Mouse (Mus musculus): ENCODE measurements around the gene Sc5d. TPM values are rescaled to one million over a fixed set of nuclear protein-coding genes. Genes with fewer than 3 reads are reported as not detected.

Gene Sc5d
- 101 and 103 TPM in 2 replicates for polyA plus RNA-seq (2015; fragmentation: Nextera tagmentation; extraction: Ambion mirVana)

- peak within 1 kb of the TSS; percentile 74 for H3K4me3 ChIP-seq (ENCODE audit: low read depth, low read length)
- no peaks in the 10 kb centered on the region for H3K9me3 ChIP-seq (replicated peaks; ENCODE audit: control insufficient read depth, low read length)
- under 1% methylated on average over 41 of the region's 49 CpGs for WGBS (ENCODE audit: insufficient replicate concordance)
- peak within 1 kb of the TSS; percentile 84 for H3K4me2 ChIP-seq (ENCODE audit: low read depth, low read length)
- ATAC-seq (ENCODE audit: low read depth): peak; percentile 99
- no peaks in the 10 kb centered on the region for H3K36me3 ChIP-seq (ENCODE audit: control insufficient read depth, insufficient read depth)
- no peaks in the 10 kb centered on the region for H3K27me3 ChIP-seq (ENCODE audit: control insufficient read depth, insufficient read depth, low read depth, low read length)
- H3K27ac ChIP-seq (ENCODE audit: low read length): peak within 1 kb of the TSS; percentile 49; the same call in 1 of the 2 replicates
- H3K9ac ChIP-seq (ENCODE audit: low read depth, low read length): peak within 1 kb of the TSS; percentile 75
- peaks cover 9% of the 10 kb centered on the region for H3K4me1 ChIP-seq (ENCODE audit: control insufficient read depth, low read depth, low read length)
Measured at GRCm38 (mm10) chr9:42264145-42264544, at the start of gene Sc5d. TSS of gene Sc5d (minus strand) at chr9:42264256.

GRCm38 (mm10) chr9:42311311-42311710 lies 47.3 kb upstream of the Sc5d start:
- H3K4me2 ChIP-seq (ENCODE audit: low read depth, low read length): no peak overlapping the region
- no peak overlapping the region for H3K9ac ChIP-seq (ENCODE audit: low read depth, low read length)
- no peak overlapping the region for H3K4me3 ChIP-seq (ENCODE audit: low read depth, low read length)
- H3K36me3 ChIP-seq (ENCODE audit: control insufficient read depth, insufficient read depth): no peaks in the 10 kb centered on the region
- no peak overlapping the region for H3K27ac ChIP-seq (ENCODE audit: low read length)
- no peaks in the 10 kb centered on the region for H3K9me3 ChIP-seq (replicated peaks; ENCODE audit: control insufficient read depth, low read length)
- 54% methylated on average over 3 of the region's 3 CpGs for WGBS (ENCODE audit: insufficient replicate concordance)
- ATAC-seq (ENCODE audit: low read depth): no peak
- H3K4me1 ChIP-seq (ENCODE audit: control insufficient read depth, low read depth, low read length): no peaks in the 10 kb centered on the region
- no peaks in the 10 kb centered on the region for H3K27me3 ChIP-seq (ENCODE audit: control insufficient read depth, insufficient read depth, low read depth, low read length)

- WGBS (ENCODE audit: insufficient replicate concordance): 70% methylated on average over 4 of the region's 4 CpGs
Measured at GRCm38 (mm10) chr9:42303894-42304293, 39.8 kb upstream of the Sc5d start.

GRCm38 (mm10) chr9:42301082-42301633 lies 37.1 kb upstream of the Sc5d start:
- Histone ChIP-seq H3K27ac (ENCODE audit: low read length) (no peak overlapping the region), H3K9ac (ENCODE audit: low read depth, low read length) (no peak overlapping the region), H3K9me3 (replicated peaks; ENCODE audit: control insufficient read depth, low read length) (no peaks in the 10 kb centered on the region), H3K4me3 (ENCODE audit: low read depth, low read length) (no peak overlapping the region), H3K4me1 (ENCODE audit: control insufficient read depth, low read depth, low read length) (no peaks in the 10 kb centered on the region), H3K27me3 (ENCODE audit: control insufficient read depth, insufficient read depth, low read depth, low read length) (no peaks in the 10 kb centered on the region), H3K36me3 (ENCODE audit: control insufficient read depth, insufficient read depth) (no peaks in the 10 kb centered on the region), H3K4me2 (ENCODE audit: low read depth, low read length) (no peak overlapping the region)
- ATAC-seq (ENCODE audit: low read depth): no peak
- WGBS (ENCODE audit: insufficient replicate concordance): 62% methylated on average over 6 of the region's 6 CpGs

More at GRCm38 (mm10) chr9:42303894-42304293, 39.8 kb upstream of the Sc5d start:
- no peaks in the 10 kb centered on the region for H3K36me3 ChIP-seq (ENCODE audit: control insufficient read depth, insufficient read depth)
- no peaks in the 10 kb centered on the region for H3K4me1 ChIP-seq (ENCODE audit: control insufficient read depth, low read depth, low read length)
- H3K4me3 ChIP-seq (ENCODE audit: low read depth, low read length): no peak overlapping the region
- no peaks in the 10 kb centered on the region for H3K9me3 ChIP-seq (replicated peaks; ENCODE audit: control insufficient read depth, low read length)
- H3K27me3 ChIP-seq (ENCODE audit: control insufficient read depth, insufficient read depth, low read depth, low read length): no peaks in the 10 kb centered on the region
- no peak overlapping the region for H3K9ac ChIP-seq (ENCODE audit: low read depth, low read length)
- H3K4me2 ChIP-seq (ENCODE audit: low read depth, low read length): no peak overlapping the region
- no peak overlapping the region for H3K27ac ChIP-seq (ENCODE audit: low read length)
- ATAC-seq (ENCODE audit: low read depth): no peak

GRCm38 (mm10) chr9:42296297-42296922 lies 32.4 kb upstream of the Sc5d start:
- ATAC-seq (ENCODE audit: low read depth): no peak
- no peak overlapping the region for H3K27ac ChIP-seq (ENCODE audit: low read length)
- 71% methylated on average over 10 of the region's 10 CpGs for WGBS (ENCODE audit: insufficient replicate concordance)

GRCm38 (mm10) chr9:42294131-42294530 lies 30.1 kb upstream of the Sc5d start:
- 60% methylated on average over 2 of the region's 2 CpGs for WGBS (ENCODE audit: insufficient replicate concordance)
- Histone ChIP-seq H3K36me3 (ENCODE audit: control insufficient read depth, insufficient read depth) (no peaks in the 10 kb centered on the region), H3K4me3 (ENCODE audit: low read depth, low read length) (no peak overlapping the region), H3K4me2 (ENCODE audit: low read depth, low read length) (no peak overlapping the region), H3K9ac (ENCODE audit: low read depth, low read length) (no peak overlapping the region), H3K4me1 (ENCODE audit: control insufficient read depth, low read depth, low read length) (no peaks in the 10 kb centered on the region), H3K9me3 (replicated peaks; ENCODE audit: control insufficient read depth, low read length) (no peaks in the 10 kb centered on the region), H3K27me3 (ENCODE audit: control insufficient read depth, insufficient read depth, low read depth, low read length) (no peaks in the 10 kb centered on the region), H3K27ac (ENCODE audit: low read length) (no peak overlapping the region)
- no peak for ATAC-seq (ENCODE audit: low read depth)

More at GRCm38 (mm10) chr9:42296297-42296922, 32.4 kb upstream of the Sc5d start:
- Histone ChIP-seq H3K36me3 (ENCODE audit: control insufficient read depth, insufficient read depth) (no peaks in the 10 kb centered on the region), H3K9me3 (replicated peaks; ENCODE audit: control insufficient read depth, low read length) (no peaks in the 10 kb centered on the region), H3K9ac (ENCODE audit: low read depth, low read length) (no peak overlapping the region), H3K4me3 (ENCODE audit: low read depth, low read length) (no peak overlapping the region), H3K4me2 (ENCODE audit: low read depth, low read length) (no peak overlapping the region), H3K4me1 (ENCODE audit: control insufficient read depth, low read depth, low read length) (no peaks in the 10 kb centered on the region), H3K27me3 (ENCODE audit: control insufficient read depth, insufficient read depth, low read depth, low read length) (no peaks in the 10 kb centered on the region)

- ATAC-seq (ENCODE audit: low read depth): no peak
- no peak overlapping the region for H3K4me2 ChIP-seq (ENCODE audit: low read depth, low read length)
- no peaks in the 10 kb centered on the region for H3K27me3 ChIP-seq (ENCODE audit: control insufficient read depth, insufficient read depth, low read depth, low read length)
- H3K9ac ChIP-seq (ENCODE audit: low read depth, low read length): no peak overlapping the region
- H3K36me3 ChIP-seq (ENCODE audit: control insufficient read depth, insufficient read depth): no peaks in the 10 kb centered on the region
- H3K4me3 ChIP-seq (ENCODE audit: low read depth, low read length): no peak overlapping the region
- H3K27ac ChIP-seq (ENCODE audit: low read length): no peak overlapping the region
- no peaks in the 10 kb centered on the region for H3K4me1 ChIP-seq (ENCODE audit: control insufficient read depth, low read depth, low read length)
- H3K9me3 ChIP-seq (replicated peaks; ENCODE audit: control insufficient read depth, low read length): no peaks in the 10 kb centered on the region
- WGBS (ENCODE audit: insufficient replicate concordance): 49% methylated on average over 3 of the region's 3 CpGs
Measured at GRCm38 (mm10) chr9:42293596-42293995, 29.5 kb upstream of the Sc5d start.

- Histone ChIP-seq H3K36me3 (ENCODE audit: control insufficient read depth, insufficient read depth) (no peaks in the 10 kb centered on the region), H3K9ac (ENCODE audit: low read depth, low read length) (no peak overlapping the region), H3K4me2 (ENCODE audit: low read depth, low read length) (no peak overlapping the region), H3K27ac (ENCODE audit: low read length) (no peak overlapping the region), H3K27me3 (ENCODE audit: control insufficient read depth, insufficient read depth, low read depth, low read length) (no peaks in the 10 kb centered on the region), H3K4me1 (ENCODE audit: control insufficient read depth, low read depth, low read length) (no peaks in the 10 kb centered on the region), H3K4me3 (ENCODE audit: low read depth, low read length) (no peak overlapping the region), H3K9me3 (replicated peaks; ENCODE audit: control insufficient read depth, low read length) (no peaks in the 10 kb centered on the region)
- WGBS (ENCODE audit: insufficient replicate concordance): 54% methylated on average over 7 of the region's 7 CpGs
- ATAC-seq (ENCODE audit: low read depth): no peak
Measured at GRCm38 (mm10) chr9:42293051-42293450, 29.0 kb upstream of the Sc5d start.

GRCm38 (mm10) chr9:42279676-42280075 lies 15.6 kb upstream of the Sc5d start:
- no peak overlapping the region for H3K9ac ChIP-seq (ENCODE audit: low read depth, low read length)
- H3K4me2 ChIP-seq (ENCODE audit: low read depth, low read length): no peak overlapping the region
- peak overlapping the region; percentile 53 for H3K27ac ChIP-seq (ENCODE audit: low read length)
- peak; percentile 78 for ATAC-seq (ENCODE audit: low read depth)
- H3K4me3 ChIP-seq (ENCODE audit: low read depth, low read length): no peak overlapping the region
- H3K9me3 ChIP-seq (replicated peaks; ENCODE audit: control insufficient read depth, low read length): no peaks in the 10 kb centered on the region
- H3K4me1 ChIP-seq (ENCODE audit: control insufficient read depth, low read depth, low read length): no peaks in the 10 kb centered on the region; the same call in 1 of the 2 replicates
- no peaks in the 10 kb centered on the region for H3K27me3 ChIP-seq (ENCODE audit: control insufficient read depth, insufficient read depth, low read depth, low read length)
- H3K36me3 ChIP-seq (ENCODE audit: control insufficient read depth, insufficient read depth): no peaks in the 10 kb centered on the region
- WGBS (ENCODE audit: insufficient replicate concordance): 26% methylated on average over 4 of the region's 4 CpGs
